Mouse (Mus musculus) large intestine, adult 2 months (tissue): ENCODE results near the gene Adnp. TPM values are rescaled to one million over a fixed set of nuclear protein-coding genes. Genes with fewer than 3 reads are reported as not detected.

Experiments used
- DNase-seq: peaks from one replicate; pipeline ENCODE4 v3.0.0-alpha.2; 2012; ENCODE audit warnings: low read depth, low spot score
- WGBS: fragments of 180-500 bp; shearing (Covaris S2); methylation state at CpG from one replicate; pipeline ENCODE4 v1.1.7; 2018; 5-methylcytosine and 5-hydroxymethylcytosine counted together
- polyA plus RNA-seq: library from polyadenylated mRNA; depleted of rRNA; stranded (reverse); fragments of >200 nt; gene quantifications from 2 replicates; pipeline ENCODE4 v1.2.3, GENCODE M21; 2012; rRNA removed

Gene Adnp
- polyA plus RNA-seq, result 10.5 and 15.0 TPM in 2 replicates

GRCm38 (mm10) chr2:168206725-168207644 lies at the start of gene Adnp:
TSS of gene Adnp (minus strand) at chr2:168207112.
- under 1% methylated on average over 50 of the region's 89 CpGs for WGBS
- peak; percentile 77 for DNase-seq

- WGBS, result 31% methylated on average over 3 of the region's 3 CpGs
- DNase-seq, result no peak
Observed at GRCm38 (mm10) chr2:168256506-168256905, 49.6 kb upstream of the Adnp start.

GRCm38 (mm10) chr2:168253822-168254221 lies 46.9 kb upstream of the Adnp start:
- WGBS, result 41% methylated on average over 7 of the region's 7 CpGs
- DNase-seq, result no peak

GRCm38 (mm10) chr2:168252639-168253292 lies 45.9 kb upstream of the Adnp start:
- no peak for DNase-seq
- 17% methylated on average over 16 of the region's 16 CpGs for WGBS

GRCm38 (mm10) chr2:168250270-168250669 lies 43.4 kb upstream of the Adnp start:
- WGBS, result 17% methylated on average over 8 of the region's 8 CpGs
- DNase-seq, result peak; percentile 77

GRCm38 (mm10) chr2:168248856-168249245 lies 41.9 kb upstream of the Adnp start:
- WGBS, result 36% methylated on average over 2 of the region's 2 CpGs
- no peak for DNase-seq

- WGBS, result 74% methylated on average over 8 of the region's 8 CpGs
Observed at GRCm38 (mm10) chr2:168248167-168248855, 41.4 kb upstream of the Adnp start.

GRCm38 (mm10) chr2:168245571-168245970 lies 38.7 kb upstream of the Adnp start:
- WGBS, result 47% methylated on average over 8 of the region's 8 CpGs
- DNase-seq, result no peak

More at GRCm38 (mm10) chr2:168248167-168248855, 41.4 kb upstream of the Adnp start:
- no peak for DNase-seq

- no peak for DNase-seq
- 74% methylated on average over 4 of the region's 4 CpGs for WGBS
Observed at GRCm38 (mm10) chr2:168243278-168243677, 36.4 kb upstream of the Adnp start.

GRCm38 (mm10) chr2:168242841-168243240 lies 35.9 kb upstream of the Adnp start:
- DNase-seq, result no peak

GRCm38 (mm10) chr2:168238335-168238734 lies 31.4 kb upstream of the Adnp start:
- no peak for DNase-seq
- 87% methylated on average over 4 of the region's 4 CpGs for WGBS

- WGBS, result 54% methylated on average over 5 of the region's 5 CpGs
- no peak for DNase-seq
Observed at GRCm38 (mm10) chr2:168233286-168233685, 26.4 kb upstream of the Adnp start.

GRCm38 (mm10) chr2:168231471-168231829 lies 24.5 kb upstream of the Adnp start:
- no peak for DNase-seq
- 53% methylated on average over 33 of the region's 33 CpGs for WGBS

- no peak for DNase-seq
- 2% methylated on average over 105 of the region's 105 CpGs for WGBS
Observed at GRCm38 (mm10) chr2:168230773-168231470, 24.0 kb upstream of the Adnp start.

- DNase-seq, result no peak
- under 1% methylated on average over 72 of the region's 73 CpGs for WGBS
Observed at GRCm38 (mm10) chr2:168230026-168230728, 23.3 kb upstream of the Adnp start, which contains the start of the genes Gm20716, Dpm1 and Mocs3. TSS of gene Gm20716 (minus strand) at chr2:168230364. TSS of gene Dpm1 (minus strand) at chr2:168230591. TSS of gene Mocs3 (plus strand) at chr2:168230622.

- WGBS, result 12% methylated on average over 41 of the region's 41 CpGs
- DNase-seq, result no peak
Observed at GRCm38 (mm10) chr2:168229116-168230025, 22.5 kb upstream of the Adnp start.

GRCm38 (mm10) chr2:168223326-168223725 lies 16.4 kb upstream of the Adnp start:
- DNase-seq, result no peak
- 88% methylated on average over 6 of the region's 6 CpGs for WGBS
